Mouse (Mus musculus): ENCODE measurements around the gene Alox15. TPM values are rescaled to one million over a fixed set of nuclear protein-coding genes. Genes with fewer than 3 reads are reported as not detected.

Alox15 gene
- total RNA-seq, 1 experiment: 1.7 TPM

Other genes starting within 250 kb of the Alox15 start
- 0.42 and 1.8 TPM in 2 replicates for gene Mgl2, start 221.7 kb downstream of the Alox15 start, total RNA-seq (2012; rRNA removed)
- gene Clec10a, start 195.8 kb downstream of the Alox15 start, total RNA-seq (2012; rRNA removed): 2.1 and 2.2 TPM in 2 replicates
- 0.98 and 3.0 TPM in 2 replicates for gene Slc16a11, start 139.3 kb downstream of the Alox15 start, total RNA-seq (2012; rRNA removed)
- gene Slc16a13, start 131.0 kb downstream of the Alox15 start, total RNA-seq (2012; rRNA removed): 10.7 and 12.4 TPM in 2 replicates
- 5.2 and 7.1 TPM in 2 replicates for gene Bcl6b, start 122.2 kb downstream of the Alox15 start, total RNA-seq (2012; rRNA removed)
- gene 0610010K14Rik, start 114.1 kb downstream of the Alox15 start, total RNA-seq (2012; rRNA removed): 49.9 and 59.4 TPM in 2 replicates
- 2.4 and 4.5 TPM in 2 replicates for gene Gm21988, start 112.2 kb downstream of the Alox15 start, total RNA-seq (2012; rRNA removed)
- 66.0 and 75.1 TPM in 2 replicates for gene Rnasek, start 112.2 kb downstream of the Alox15 start, total RNA-seq (2012; rRNA removed)
- 0.49 and 0.69 TPM in 2 replicates for gene Alox12, start 96.7 kb downstream of the Alox15 start, total RNA-seq (2012; rRNA removed)
- gene Alox12e, start 29.4 kb downstream of the Alox15 start, total RNA-seq (2012; rRNA removed): 0.16 and 0.27 TPM in 2 replicates
- 76.5 and 77.5 TPM in 2 replicates for gene Pelp1, start 58.0 kb upstream of the Alox15 start, total RNA-seq (2012; rRNA removed)
- 30.6 and 43.1 TPM in 2 replicates for gene Arrb2, start 80.6 kb upstream of the Alox15 start, total RNA-seq (2012; rRNA removed)
- 29.1 and 31.2 TPM in 2 replicates for gene Med11, start 99.9 kb upstream of the Alox15 start, total RNA-seq (2012; rRNA removed)
- 0.54 and 1.5 TPM in 2 replicates for gene Zmynd15, start 107.4 kb upstream of the Alox15 start, total RNA-seq (2012; rRNA removed)
- gene Cxcl16, start 108.0 kb upstream of the Alox15 start, total RNA-seq (2012; rRNA removed): 2.9 and 6.6 TPM in 2 replicates
- 3.8 and 4.6 TPM in 2 replicates for gene Tm4sf5, start 153.2 kb upstream of the Alox15 start, total RNA-seq (2012; rRNA removed)
- not detected in 2 replicates for gene Vmo1, start 162.6 kb upstream of the Alox15 start, total RNA-seq (2012; rRNA removed)
- 0.42 and 0.54 TPM in 2 replicates for gene Gltpd2, start 167.2 kb upstream of the Alox15 start, total RNA-seq (2012; rRNA removed)
- gene Psmb6, start 173.3 kb upstream of the Alox15 start, total RNA-seq (2012; rRNA removed): 506 and 612 TPM in 2 replicates
- not detected in 2 replicates for gene Gm40193, start 180.9 kb upstream of the Alox15 start, total RNA-seq (2012; rRNA removed)
- 4.4 and 6.3 TPM in 2 replicates for gene Pld2, start 188.0 kb upstream of the Alox15 start, total RNA-seq (2012; rRNA removed)
- gene Mink1, start 210.8 kb upstream of the Alox15 start, total RNA-seq (2012; rRNA removed): 23.0 and 27.5 TPM in 2 replicates

Data from ES-E14 (cell line).